Mouse (Mus musculus): ENCODE data around the gene Chsy1.

Gene Chsy1

DNA sequence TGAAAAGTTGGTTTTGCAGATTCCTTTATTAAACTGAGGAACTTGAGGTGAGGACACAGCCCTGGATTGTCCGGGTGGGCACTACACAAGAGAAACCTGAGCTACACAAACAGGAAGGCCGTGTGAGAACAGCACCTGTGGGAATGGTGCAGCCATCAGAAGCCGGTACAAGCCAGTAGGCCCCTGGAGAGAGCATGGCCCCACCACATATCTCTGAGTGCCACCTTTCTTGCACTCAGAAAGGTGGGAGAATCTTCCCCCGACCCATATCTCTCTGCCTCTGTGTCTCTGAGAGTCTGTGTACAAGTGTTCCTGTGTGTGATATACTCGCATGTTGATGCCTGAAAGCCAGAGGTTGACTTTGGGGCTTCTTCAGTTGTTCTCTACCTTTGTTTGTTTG lies 29.6 kb downstream of the Chsy1 start:
- DNase-seq (ENCODE audit: low spot score in 2 of 2) = no peak

DNA sequence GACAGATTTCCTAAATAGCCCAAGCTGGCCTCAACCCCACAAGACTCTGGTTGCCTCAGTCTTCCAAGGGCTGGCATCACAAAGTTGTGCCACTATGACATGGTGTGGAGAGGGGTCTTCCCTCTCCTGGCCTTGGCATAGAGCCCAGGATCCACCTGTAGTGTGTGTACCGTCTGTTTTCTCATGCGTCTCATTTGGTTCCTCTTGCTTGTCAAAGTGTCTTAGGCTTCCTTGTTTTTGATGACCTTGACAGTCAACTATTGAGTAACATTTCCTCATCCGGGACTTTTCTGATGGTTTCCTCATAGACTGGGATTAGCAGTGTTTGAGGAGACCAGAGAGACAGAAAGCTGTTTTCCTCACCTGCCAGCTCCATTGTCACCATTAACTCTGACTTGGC lies 30.8 kb downstream of the Chsy1 start:
- no peak for DNase-seq (ENCODE audit: low spot score in 2 of 2)

DNA sequence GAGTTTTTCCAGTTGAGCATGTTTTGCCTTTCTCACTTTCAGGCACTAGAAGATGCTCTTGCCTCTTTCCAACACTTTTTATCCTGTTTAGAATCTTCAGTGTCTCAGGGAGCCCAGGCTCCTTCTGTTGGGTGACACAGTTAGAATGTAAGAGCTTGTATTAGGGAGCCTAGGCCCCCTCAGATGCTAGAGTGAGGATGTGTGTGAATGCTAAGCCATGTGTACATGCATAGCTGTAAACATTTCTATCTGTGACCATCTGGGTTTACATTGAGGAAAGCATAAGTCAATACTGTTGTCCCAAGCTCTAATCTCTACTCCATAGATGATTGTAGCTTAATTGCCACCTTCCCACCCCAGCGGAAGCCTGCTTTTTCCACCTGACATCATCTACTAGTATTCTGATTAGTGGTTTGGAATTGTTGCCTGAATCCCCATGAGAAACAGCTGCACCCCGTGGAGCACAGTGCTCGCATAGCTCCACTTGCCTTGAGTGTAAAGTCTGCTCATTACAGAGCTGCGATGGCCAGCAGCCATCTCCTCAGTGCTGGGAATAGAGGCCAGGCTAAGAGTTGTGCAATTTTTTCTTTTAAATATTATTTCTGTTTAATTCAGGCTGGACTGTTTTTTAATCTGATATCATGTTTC lies 31.7 kb downstream of the Chsy1 start:
- no peak for DNase-seq (ENCODE audit: low spot score in 2 of 2)

DNA sequence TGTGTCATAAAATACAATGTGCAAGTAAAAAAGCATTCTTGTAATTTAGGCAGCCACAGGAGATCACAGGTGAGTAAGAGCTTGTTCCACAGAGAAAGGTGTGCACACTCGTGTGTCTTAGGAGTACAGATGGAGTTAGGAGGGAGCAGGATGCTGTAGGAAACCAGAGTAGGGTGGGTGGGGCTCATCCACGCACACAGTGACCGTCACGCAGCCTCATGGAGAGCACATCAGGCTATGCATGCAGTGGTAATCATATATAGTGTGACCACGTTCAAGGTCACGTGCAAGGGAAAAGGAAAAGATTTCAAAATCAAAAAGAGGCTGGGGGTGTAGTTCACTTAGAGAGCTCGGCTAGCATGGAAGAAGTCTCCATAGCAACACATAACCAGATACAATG lies 33.2 kb downstream of the Chsy1 start:
- no peak for DNase-seq (ENCODE audit: low spot score in 2 of 2)

DNA sequence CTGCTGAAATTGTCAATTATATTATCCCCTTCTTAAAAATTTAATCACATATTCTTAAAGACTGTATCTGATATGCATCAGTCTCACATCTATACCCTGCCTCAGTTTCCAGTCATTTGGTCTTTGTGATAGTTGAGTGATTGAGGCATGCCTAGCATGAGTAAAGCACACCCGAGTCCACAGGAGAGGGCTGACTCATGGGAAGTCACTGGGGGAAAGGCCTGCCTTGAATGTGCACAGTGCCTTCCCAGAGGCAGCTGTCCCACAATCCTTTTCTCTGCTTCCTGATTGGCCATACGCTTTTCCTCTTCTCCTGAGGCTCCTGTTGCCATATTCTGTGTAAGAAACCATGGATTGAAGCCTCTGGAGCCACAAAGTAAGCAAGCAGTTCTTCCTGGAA lies 35.2 kb downstream of the Chsy1 start:
- DNase-seq (ENCODE audit: low spot score in 2 of 2) = no peak

DNA sequence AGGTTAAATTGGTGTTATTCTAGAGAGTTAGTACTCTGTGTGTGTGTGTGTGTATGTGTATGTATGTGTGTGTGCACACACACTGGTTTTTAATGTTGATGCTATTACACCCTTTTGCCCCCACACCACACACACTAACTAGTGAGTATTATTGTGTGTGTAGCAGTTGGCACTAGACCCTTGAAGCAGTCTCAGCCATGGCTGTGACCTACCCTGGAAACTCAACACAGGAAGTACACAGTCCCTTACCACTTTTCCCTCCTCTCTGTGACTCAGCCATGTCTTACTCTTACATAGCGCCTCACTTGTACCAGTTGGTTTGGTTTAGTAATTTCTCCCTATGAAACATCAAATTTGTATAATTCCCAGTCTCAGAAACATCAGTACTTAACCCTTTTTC lies 37.8 kb downstream of the Chsy1 start:
- no peak for DNase-seq (ENCODE audit: low spot score in 2 of 2)

DNA sequence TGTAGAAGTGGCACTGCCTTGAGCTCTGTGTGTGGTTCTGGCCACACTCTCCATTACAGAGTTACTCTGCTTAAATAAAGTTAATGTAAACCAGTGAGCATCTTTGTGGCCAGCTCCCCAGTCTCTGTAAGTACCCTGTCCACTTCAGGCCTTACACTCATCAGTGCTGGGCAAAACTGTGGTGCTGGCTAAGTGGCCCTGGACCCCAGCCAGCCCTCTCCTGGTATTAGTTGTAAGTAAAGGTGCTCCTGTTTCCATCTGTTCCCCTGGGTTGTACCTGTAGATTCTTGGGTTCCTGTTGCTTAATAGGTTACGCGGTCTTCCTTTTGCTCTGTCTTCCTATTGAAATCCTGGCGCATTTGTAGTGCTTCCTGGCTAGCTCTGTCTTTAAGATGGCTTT lies 38.5 kb downstream of the Chsy1 start:
- DNase-seq (ENCODE audit: low spot score in 2 of 2) = no peak

DNA sequence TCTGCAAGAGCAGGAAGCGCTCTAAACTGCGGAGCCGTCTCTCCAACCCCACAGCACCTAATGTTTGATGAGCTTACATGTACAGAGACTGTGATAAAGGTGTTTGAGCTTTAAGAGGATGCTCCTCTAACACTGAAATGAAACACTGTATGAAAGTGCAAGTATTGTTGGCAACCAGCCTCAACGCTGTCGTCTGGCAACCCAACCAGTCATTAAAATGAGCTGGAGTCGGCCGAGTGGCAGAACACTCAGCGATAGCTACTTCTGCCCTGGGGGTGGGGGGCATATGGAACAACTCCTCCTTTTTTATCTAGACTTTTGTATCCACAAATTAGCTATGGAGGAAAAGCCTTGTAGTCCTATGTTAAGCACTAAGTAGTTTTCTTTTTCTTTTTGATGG lies 40.2 kb downstream of the Chsy1 start:
- no peak for DNase-seq (ENCODE audit: low spot score in 2 of 2)

DNA sequence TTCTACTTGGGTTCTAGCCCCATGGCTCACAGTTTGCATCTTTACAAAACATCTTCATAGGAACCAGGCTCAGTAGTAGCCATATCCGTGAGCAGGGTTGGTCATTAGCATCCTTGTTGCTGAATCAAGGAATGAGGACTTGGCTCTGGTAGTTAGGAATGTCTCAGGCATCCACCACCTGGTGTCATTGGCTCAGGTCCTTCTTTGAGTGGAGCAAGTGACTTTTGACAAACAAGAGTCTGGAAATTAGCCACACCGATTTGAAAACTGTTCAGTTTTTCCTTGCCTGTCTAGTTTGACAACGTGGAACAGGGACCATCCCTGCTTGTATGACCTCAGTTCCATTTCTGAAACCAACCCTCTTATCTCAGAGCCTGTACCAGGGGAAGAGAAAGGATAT lies 41.1 kb downstream of the Chsy1 start:
- no peak for DNase-seq (ENCODE audit: low spot score in 2 of 2)

DNA sequence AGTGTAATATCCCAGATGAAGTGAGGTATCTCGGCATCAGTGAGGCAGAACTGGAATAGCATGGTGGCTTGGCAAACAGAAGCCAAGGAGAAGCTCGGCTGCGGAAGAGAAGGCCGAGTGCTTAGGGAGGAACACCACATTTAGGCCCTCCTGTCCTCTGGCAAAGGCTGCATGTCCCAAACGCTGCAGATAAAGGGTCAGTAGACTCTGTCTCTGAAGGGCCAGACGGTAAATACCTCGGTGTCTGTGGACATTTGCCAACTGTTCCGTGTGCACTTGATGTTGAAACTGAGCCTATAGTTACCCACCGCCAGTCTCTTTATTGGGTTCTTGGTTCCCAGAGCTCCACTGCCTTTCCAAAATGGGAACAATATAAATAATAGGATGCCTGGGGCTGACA lies 48.1 kb downstream of the Chsy1 start:
- DNase-seq (ENCODE audit: low spot score in 2 of 2) = no peak

DNA sequence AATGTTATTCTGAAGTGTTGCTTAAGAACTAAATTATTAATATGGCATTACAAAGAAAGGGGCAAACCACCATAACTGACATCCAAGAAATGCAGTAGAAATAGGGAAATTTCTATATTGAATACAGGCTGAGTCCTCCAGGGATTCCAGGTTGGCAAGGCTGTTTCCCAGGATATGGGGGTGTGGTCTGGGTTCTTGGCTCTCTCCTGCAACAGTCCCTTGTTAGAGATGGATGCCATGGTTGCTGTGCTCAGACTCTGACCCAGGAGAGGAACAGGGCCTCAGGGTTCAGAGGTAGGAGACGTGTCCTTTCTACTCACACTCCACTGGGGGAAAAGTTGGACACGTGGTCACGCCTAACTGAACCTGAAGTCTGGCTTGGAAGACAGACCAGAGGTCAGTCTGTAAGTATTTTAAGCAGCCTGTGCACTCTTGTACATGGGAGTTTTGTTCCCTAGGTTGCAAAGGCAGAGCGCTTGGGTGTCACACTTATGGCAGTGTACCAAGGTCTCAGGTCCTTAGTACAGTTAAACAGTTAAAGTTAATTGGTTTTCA lies 48.6 kb downstream of the Chsy1 start:
- no peak for DNase-seq (ENCODE audit: low spot score in 2 of 2)

DNA sequence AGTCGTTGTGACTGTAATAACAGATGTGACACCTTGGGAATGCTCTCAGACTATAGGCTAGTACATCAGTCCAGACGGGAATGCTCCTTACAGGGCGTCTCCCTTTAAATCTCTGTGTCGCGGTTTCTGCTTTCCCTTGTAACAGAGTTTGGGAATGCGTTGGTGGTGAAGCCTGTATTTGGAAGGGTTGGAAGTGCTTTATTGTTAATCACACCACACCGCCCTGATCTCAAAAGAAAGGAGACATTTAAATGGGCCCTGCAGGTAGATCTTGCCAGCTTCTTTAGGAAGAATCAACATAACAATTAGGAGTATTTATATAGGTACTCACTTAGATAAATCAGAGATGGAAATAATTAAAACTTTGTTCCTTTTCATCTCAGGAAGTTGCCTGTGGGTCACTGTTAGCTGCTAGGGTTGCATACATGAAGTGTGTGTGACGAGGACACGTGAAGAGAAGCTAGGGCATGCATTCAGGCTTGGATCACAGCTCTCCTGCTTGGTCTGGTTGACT lies 49.4 kb downstream of the Chsy1 start:
- DNase-seq (ENCODE audit: low spot score in 2 of 2) = no peak

DNA sequence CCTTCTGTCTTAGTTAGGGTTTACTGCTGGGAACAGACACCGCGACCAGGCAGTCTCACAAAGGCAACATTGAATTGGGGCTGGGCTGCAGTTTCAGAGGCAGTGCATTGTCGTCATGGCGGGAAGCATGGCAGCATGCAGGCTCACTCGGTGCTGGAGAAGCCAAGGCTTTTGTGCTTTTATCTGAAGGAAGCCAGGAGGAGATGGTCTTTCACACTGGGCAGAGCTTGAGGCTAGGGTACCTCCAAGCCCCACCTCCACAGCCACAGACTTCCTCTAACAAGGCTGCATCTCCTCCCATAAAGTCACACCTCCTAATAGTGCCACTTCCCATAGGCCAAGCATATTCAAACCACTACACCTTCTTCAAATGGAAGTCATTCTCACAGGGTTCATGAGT lies 50.6 kb downstream of the Chsy1 start:
- DNase-seq (ENCODE audit: low spot score in 2 of 2) = no peak

DNA sequence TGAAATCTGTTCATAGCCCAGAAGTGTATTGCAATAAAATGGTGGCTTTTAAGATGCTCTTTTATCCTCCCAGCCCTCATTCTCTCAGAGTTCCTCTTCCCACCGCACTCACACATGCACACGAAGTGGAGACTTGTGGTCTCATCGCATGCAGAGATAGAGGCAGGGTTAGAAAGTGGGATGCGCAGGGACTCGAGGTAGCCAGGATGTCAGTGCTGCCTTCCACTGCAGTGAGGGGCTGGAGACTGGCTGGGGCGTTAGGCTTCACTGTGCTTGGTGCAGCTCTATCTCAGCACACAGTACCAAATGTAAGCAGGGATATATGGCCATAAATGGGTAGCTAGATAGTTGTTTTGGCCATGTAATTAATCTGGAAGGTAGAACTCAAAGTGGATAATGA lies 52.5 kb downstream of the Chsy1 start:
- DNase-seq (ENCODE audit: low spot score in 2 of 2) = no peak

DNA sequence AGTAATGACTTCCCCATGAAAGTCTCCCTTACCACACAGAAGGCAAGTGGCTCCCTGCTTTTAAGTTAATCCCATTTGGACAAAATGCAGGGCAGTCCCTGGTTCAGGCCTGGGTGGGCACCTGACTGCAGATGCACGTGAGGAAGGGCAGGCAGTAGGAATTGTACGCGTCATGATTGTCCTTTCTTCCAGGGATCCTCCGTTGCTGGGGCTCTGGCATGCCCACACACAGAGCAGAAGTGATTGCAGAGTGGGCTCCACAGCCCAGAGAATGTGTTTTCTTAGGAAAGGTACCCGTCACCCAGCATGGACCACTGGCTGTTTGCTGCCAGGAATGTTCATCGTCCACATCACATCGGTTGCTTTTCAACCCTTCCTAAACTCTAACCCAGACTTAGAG lies 53.2 kb downstream of the Chsy1 start:
- DNase-seq (ENCODE audit: low spot score in 2 of 2) = no peak

DNA sequence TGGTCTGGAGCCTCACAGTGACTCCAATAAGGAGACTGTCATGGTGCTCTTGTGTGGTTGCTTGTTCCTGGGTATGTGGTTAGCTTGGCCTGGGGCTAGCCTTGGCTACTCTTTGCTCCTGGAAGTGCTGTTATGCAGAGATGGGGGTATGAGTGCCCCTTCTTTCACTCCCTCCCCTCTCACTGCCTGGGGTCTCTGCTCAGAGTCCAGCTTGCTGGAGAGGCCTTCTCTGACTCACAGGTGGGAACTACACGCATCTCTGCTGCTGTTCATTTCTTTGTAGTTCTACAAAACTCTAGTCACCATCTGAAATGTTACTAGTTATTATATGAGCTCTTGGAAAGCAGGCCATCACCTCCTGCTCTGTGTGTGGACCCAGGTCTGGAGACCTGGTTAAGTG lies 53.7 kb downstream of the Chsy1 start:
- no peak for DNase-seq (ENCODE audit: low spot score in 2 of 2)

DNA sequence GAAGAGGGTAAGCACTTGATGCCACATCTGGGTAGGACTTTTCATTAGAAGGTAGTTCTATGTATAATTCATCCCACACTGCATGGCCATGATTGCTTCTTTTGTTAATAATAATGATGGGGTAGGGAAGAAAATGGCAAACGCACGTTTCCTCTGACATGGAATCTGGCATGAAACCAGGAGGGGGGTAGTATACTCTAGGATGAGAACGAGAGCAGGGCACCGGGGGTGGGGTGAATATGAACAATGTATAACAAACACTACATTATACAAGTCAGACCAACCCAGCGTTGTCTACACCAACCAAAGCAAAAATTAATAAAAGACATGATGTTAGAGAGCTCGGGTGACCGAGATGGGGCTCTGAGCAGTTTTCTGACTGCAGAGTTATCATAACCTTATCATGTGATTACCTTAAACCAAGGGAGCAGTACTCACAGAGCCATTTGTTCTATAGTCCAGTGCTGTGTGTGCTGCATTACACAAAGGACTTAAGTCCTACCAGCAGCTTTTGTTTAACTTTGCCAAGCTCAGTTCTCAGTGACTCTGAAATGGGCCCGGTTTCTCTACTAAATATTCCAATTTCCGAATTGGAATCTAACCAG lies 55.2 kb downstream of the Chsy1 start:
- no peak for DNase-seq (ENCODE audit: low spot score in 2 of 2)

DNA sequence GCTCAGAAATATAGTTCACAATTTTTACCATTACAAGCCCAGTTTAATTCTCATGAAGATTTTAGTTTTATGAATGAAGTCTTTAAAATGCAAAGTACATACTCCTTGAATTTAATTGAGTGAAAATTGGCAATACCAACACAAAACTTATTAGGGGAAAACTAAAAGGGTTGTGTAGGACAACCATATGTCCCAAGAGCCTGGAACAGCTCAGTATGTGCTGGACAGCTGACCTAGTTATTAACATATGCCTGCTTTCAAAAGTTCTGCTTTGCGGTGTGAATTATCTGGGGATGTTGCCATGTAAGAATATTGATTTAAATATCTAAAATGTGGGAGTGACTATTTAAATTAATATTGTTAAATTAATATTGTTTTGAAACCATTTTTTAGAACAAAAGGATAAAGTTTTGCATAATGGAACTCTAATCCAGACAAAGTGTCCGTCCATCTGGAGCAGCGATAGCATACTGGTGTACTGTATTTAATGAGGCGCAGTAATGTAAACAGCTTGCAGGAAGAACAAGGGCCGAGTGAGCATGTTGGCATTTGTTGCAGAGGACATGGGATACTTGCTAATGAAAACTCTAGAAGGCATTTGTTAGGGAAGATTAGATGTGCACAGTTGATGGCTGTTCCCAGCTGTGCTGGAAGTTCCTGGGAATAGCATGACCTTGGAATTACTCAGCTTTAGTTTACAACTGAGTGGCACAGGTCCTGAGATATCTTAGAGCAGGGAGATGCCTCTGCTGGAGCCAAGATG lies 55.9 kb downstream of the Chsy1 start:
- no peak for DNase-seq (ENCODE audit: low spot score in 2 of 2)

DNA sequence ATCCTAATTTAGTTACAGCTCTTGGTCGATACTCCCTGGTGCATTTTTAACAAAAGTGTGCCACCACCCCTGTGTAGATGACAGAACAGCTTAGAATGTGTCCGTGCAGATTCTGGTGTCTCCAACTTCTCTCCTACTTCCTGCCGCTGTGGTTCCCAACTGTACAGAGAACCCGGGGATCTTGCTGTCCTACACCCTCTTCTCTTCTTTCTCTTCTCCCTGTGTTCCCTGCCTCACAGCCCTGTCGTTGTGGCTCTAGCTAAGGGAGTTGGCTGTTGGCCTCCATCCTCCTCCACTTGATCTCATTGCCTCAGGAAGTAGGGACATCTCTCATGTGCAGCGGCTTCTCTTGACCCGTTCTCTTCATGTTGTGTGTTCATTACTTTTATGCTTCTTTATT lies 59.6 kb downstream of the Chsy1 start:
- no peak for DNase-seq (ENCODE audit: low spot score in 2 of 2)

DNA sequence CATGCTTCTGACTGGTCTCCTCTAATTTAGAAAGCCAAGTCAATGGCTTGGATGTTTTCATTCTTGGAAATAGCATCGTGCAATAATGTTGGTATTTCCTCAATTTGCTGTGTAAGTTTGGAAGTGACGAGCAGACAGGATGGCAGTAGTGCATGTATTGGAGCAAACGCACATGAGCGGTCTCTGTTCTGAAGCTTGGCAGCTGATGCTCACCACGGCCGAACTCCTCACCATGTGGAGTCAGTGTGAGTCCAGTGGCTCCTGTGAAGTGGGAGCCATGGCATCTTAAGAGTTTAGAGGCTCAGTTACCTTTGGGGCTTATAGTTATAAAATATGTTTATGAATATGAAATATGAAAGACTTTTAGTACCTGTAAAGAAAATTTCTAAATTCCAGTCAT lies 60.2 kb downstream of the Chsy1 start:
- DNase-seq (ENCODE audit: low spot score in 2 of 2) = no peak

DNA sequence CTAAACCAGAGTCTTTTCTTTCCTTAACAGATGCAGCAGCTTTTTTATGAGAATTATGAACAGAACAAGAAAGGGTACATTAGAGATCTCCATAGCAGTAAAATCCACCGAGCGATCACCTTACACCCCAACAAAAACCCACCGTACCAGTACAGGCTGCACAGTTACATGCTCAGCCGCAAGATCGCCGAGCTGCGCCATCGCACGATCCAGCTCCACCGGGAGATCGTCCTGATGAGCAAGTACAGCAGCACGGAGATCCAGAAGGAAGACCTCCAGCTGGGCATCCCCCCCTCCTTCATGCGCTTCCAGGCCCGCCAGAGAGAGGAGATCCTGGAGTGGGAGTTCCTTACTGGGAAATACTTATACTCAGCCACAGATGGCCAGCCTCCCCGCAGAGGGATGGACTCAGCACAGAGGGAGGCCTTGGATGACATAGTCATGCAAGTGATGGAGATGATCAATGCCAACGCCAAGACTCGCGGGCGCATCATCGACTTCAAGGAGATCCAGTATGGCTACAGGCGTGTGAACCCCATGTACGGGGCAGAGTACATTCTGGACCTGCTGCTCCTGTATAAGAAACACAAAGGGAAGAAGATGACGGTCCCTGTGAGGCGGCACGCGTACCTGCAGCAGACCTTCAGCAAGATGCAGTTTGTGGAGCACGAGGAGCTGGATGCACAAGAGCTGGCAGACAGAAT lies 61.6 kb downstream of the Chsy1 start:
- no peak for DNase-seq (ENCODE audit: low spot score in 2 of 2)

DNA sequence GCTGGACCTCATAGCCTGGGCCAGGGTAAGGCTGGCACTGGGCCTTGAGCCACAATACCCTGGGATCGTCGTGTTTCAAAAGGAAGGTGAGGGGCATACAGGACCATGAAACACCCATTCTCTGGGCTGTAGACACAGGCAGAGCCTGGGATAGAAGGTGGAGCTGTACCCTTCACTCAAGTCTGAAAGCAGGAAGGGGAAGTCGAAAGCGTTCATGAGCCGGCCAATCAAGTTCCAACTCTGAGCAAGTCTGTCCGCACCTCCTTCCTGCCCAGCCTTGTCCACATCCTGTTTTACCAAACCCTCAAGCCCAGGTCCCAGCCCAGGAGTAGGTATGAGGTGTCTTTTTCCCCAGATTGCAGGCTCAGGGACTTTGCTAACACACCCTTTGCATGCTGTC lies 66.4 kb downstream of the Chsy1 start:
- DNase-seq (ENCODE audit: low spot score in 2 of 2) = no peak

All from right cerebral cortex, postnatal 36 days (tissue).